Mouse (Mus musculus): Measurements from ENCODE around the gene Clec2e.

DNA sequence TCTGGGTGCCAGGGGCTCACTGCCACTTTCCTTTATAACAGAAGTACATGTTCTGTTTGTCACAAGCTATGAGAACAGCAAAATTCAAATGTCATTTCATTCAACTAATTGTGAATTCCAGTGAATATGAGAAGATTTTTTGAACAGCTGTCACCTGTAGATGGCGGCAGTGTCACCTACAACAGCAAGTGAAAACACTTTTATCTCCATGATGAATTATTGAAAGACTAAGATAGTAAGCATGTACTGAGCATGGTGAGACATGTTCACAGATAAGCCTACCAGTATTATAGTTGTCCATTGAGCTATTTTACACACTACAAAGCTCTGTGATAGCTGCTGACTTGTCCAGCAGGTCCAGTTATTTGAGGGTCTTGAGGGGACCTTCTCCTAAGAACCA is 12.6 kb downstream of the Clec2e start:
- TF ChIP-seq CTCF (conservative IDR thresholded peaks at IDR 0.05; ENCODE audit: insufficient read depth, insufficient read length, low read depth, low read length) (no peak), POLR2A (IDR thresholded peaks at IDR 0.05; ENCODE audit: low read depth, low read length) (no peak)

All from kidney, adult 2 months (tissue).